Mouse (Mus musculus) heart, embryonic 16.5 days (tissue): ENCODE data around the gene Klf14. TPM values are rescaled to one million over a fixed set of nuclear protein-coding genes. Genes with fewer than 3 reads are reported as not detected.
A peak's percentile ranks its signal among the peaks of the same experiment; 100 is the strongest.

Experiments used
- ATAC-seq: fragments of 200-750 bp; cut with Nextera tagmentation; replicated peaks from 2 replicates; pipeline ENCODE4 v1.8.0; 2017; ENCODE audit warnings: moderate number of reproducible peaks; ENCODE audit not compliant: insufficient read depth, low FRiP score; ENCODE audit errors: extremely low read depth
- H3K27ac ChIP-seq: fragments of 300-500 bp; sonication (generic); 2 replicates; pipeline ENCODE4 v1.5.1; 2014; ENCODE audit warnings: mild to moderate bottlenecking, low read length, control low read depth, moderate library complexity
- H3K27me3 ChIP-seq: fragments of 300-500 bp; sonication (generic); 2 replicates; pipeline ENCODE4 v1.6.1; 2014; ENCODE audit warnings: low read length, mixed read lengths; ENCODE audit not compliant: control insufficient read depth, insufficient read depth
- H3K36me3 ChIP-seq: fragments of 300-500 bp; sonication (generic); 2 replicates; pipeline ENCODE4 v1.6.1; 2014; ENCODE audit not compliant: control insufficient read depth, insufficient read depth
- H3K4me1 ChIP-seq: fragments of 300-500 bp; sonication (generic); 2 replicates; pipeline ENCODE4 v1.6.1; 2014; ENCODE audit warnings: low read length, mixed read lengths; ENCODE audit not compliant: control insufficient read depth, insufficient read depth
- H3K4me2 ChIP-seq: fragments of 300-500 bp; sonication (generic); 2 replicates; pipeline ENCODE4 v1.6.1; 2014; ENCODE audit warnings: low read depth, mild to moderate bottlenecking, control low read depth, low read length
- H3K4me3 ChIP-seq: fragments of 300-500 bp; sonication (generic); 2 replicates; pipeline ENCODE4 v1.5.1; 2014; ENCODE audit warnings: mild to moderate bottlenecking, control low read depth, low read length
- H3K9ac ChIP-seq: fragments of 300-500 bp; sonication (generic); 2 replicates; pipeline ENCODE4 v1.6.1; 2014; ENCODE audit warnings: low read length, control low read depth
- H3K9me3 ChIP-seq: fragments of 300-500 bp; sonication (generic); replicated peaks from 2 replicates; pipeline ENCODE4 v1.6.1; 2016; ENCODE audit warnings: low read length; ENCODE audit not compliant: control insufficient read depth
- WGBS: fragments of 180-500 bp; shearing (Covaris S2); extraction: QIAGEN DNeasy Blood & Tissue Kit; methylation state at CpG from one replicate; pipeline ENCODE4 v1.1.7; 2014; 5-methylcytosine and 5-hydroxymethylcytosine counted together
- polyA plus RNA-seq: library from polyadenylated mRNA; unstranded; fragments of >200 nt; fragmentation: Nextera tagmentation; extraction: Ambion mirVana; gene quantifications from 2 replicates; pipeline ENCODE4 v1.2.1, GENCODE M21; 2015

The Klf14 gene
- 1.9 TPM in 2 replicates for polyA plus RNA-seq

DNA sequence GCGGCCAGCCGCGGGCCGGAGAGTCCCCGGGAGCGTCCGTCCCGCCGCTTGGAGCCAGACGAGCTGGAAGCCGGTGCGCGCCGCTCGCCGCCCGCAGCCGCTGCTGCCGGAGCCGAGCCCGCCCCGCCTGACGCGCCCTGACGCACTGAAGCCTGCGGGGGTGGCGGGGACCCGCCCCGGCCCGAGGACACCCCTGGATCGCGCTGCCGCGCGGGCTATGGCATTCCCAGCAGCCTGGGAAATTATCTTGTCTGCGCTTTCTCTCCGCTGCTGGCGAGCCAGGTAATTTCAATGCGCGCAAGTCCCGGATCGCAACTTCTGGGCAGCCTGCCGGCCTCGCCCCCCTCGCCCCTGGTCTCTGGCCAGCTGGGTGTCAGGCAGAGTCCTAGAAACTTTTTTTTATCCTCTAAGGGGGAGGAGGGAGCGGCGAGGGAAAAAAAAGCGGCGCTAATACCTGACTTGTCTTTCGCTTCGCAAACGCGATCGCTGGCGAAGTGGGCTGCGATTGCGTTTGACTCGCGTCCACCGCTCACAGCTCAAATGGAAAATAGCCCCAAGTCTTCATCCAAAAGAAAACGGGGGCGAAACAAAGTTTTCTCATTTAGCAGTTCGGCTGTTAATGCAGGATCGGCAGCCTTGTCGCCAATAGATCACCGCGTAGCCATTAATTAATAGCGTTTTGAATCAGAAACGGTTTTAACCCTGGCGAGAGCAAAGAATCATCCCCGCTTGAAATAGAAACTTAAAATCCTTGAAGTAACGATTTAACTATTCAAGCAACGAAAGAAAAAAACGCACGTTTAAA lies at the start of gene Klf14:
TSS of gene Klf14 (minus strand) at position 343 of the 805 bp plus-strand sequence.
- peak within 1 kb of the TSS; percentile 18; the same call in 1 of the 2 replicates for H3K27ac ChIP-seq
- no peaks in the 10 kb centered on the region for H3K4me1 ChIP-seq
- peak within 1 kb of the TSS; percentile 88 for H3K4me2 ChIP-seq
- peaks cover 39% of the 10 kb centered on the region for H3K27me3 ChIP-seq
- H3K36me3 ChIP-seq, result peaks cover 5% of the 10 kb centered on the region; the same call in 1 of the 2 replicates
- under 1% methylated on average over 75 of the region's 75 CpGs for WGBS
- peak; percentile 78 for ATAC-seq
- peak within 1 kb of the TSS; percentile 71 for H3K4me3 ChIP-seq
- peaks cover 31% of the 10 kb centered on the region for H3K9me3 ChIP-seq
- H3K9ac ChIP-seq, result peak within 1 kb of the TSS; percentile 65

DNA sequence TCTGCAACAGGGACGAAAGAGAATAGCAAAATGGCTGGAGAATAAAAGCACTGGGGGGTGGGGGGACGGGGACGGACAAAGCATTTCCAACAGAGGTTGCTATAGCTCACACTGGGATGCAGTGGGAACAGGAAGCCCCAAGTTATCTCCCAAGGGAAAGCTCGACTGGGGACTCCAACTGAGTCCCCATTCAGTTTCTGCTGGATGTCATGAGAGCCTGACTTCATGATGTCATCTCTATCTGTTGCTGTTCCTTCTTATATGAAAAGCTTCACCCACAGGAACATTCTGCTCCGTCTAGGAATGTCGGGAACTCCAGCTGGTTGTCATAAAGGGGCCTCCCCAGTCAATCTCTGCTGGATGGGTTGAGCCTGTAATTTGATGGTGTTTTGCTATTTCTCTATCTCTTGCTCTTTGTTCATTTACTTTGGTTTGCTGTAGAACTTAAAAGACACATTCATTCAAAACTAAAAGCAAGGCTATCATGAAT lies 47.3 kb upstream of the Klf14 start:
- H3K36me3 ChIP-seq, result no peaks in the 10 kb centered on the region
- no peak overlapping the region for H3K4me3 ChIP-seq
- peaks cover 11% of the 10 kb centered on the region for H3K4me1 ChIP-seq
- 0 out of 2 replicates have a peak, but pooled peaks have one; percentile 28 for ATAC-seq
- peaks cover 3% of the 10 kb centered on the region; the same call in 1 of the 2 replicates for H3K9me3 ChIP-seq
- no peaks in the 10 kb centered on the region for H3K27me3 ChIP-seq
- no peak overlapping the region for H3K27ac ChIP-seq
- no peak overlapping the region for H3K4me2 ChIP-seq
- 63% methylated on average over 6 of the region's 6 CpGs for WGBS
- no peak overlapping the region for H3K9ac ChIP-seq

DNA sequence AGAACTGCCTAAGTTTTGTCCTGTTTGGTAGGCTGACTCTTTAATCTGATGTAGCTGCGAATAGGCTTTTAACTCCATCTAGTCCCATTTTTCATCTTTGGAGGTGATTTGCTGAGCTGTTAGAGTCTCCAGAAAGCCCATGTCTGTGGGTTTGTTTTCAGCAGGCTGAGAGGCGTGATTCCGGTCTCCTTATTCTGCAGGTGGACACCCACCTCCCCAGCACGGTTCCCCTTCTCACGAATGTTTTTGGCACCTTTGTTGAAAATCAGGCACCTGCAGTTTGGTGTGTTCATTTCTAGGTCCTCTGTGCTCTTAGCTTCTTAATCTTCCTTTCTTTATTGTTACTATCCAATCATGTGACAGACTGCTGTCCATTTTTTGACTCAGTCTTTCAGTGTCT lies 27.5 kb upstream of the Klf14 start:
- H3K4me3 ChIP-seq, result no peak overlapping the region
- peaks cover 2% of the 10 kb centered on the region; the same call in 1 of the 2 replicates for H3K4me1 ChIP-seq
- no peak overlapping the region for H3K27ac ChIP-seq
- no peaks in the 10 kb centered on the region; the same call in 1 of the 2 replicates for H3K9me3 ChIP-seq
- no peaks in the 10 kb centered on the region for H3K27me3 ChIP-seq
- no peak overlapping the region for H3K4me2 ChIP-seq
- ATAC-seq, result no peak
- WGBS, result 84% methylated on average over 5 of the region's 5 CpGs
- no peaks in the 10 kb centered on the region for H3K36me3 ChIP-seq
- no peak overlapping the region for H3K9ac ChIP-seq

DNA sequence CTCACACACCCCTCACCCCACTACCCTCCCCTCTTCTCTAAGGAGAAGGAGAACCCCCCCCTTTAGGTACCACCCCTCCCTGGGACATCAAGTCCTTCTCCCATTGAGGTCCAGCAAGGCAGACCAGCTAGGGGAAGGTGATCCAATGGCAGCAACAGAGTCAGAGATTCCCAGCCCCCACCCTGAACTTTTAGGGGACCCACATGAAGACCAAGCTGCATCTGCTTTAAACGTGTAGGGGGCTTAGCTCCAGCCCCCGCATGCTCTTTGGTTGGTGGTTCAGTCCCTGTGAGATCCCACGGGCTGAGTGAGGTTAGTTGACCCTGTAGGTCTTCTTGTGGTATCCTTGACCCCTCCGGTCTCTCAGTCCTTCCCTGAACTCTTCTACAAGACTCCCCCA lies 24.1 kb upstream of the Klf14 start:
- no peak overlapping the region for H3K9ac ChIP-seq
- no peak overlapping the region for H3K4me3 ChIP-seq
- no peak for ATAC-seq
- no peaks in the 10 kb centered on the region for H3K36me3 ChIP-seq
- no peak overlapping the region for H3K27ac ChIP-seq
- H3K4me1 ChIP-seq, result peaks cover 2% of the 10 kb centered on the region; the same call in 1 of the 2 replicates
- H3K9me3 ChIP-seq, result no peaks in the 10 kb centered on the region; the same call in 1 of the 2 replicates
- H3K27me3 ChIP-seq, result no peaks in the 10 kb centered on the region; the same call in 1 of the 2 replicates
- H3K4me2 ChIP-seq, result peak overlapping the region; percentile 66; the same call in 1 of the 2 replicates
- WGBS, result 67% methylated on average over 4 of the region's 4 CpGs

DNA sequence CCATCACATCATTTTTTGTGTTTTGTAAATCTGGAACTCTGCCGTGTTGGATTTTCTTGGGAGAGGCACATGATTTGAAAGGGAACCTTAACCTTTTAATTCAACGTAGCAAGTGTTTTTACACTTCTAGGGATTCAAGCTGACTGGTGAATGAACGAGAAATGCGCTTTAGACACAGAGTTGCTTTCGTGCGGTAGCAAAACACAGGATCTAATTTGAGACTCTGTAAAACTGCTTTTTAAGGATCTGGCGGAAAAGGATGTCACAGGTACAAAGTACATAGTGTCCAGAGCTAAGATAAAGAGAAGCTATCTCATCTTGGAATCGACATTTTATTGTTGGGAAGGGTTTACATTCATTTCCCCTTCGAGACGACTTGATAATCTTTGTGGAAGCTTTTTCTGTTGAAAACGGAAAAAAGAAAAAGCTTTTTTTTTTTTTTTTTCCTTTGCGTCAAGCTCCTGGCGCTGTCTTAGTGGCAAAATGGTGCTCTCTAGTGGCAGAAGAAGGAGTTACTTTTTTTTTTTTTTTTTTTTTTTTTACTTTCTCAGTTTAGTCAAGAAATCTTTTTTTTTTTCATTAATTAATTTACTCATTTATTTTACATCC lies 23.6 kb upstream of the Klf14 start:
- ATAC-seq, result no peak
- no peaks in the 10 kb centered on the region; the same call in 1 of the 2 replicates for H3K9me3 ChIP-seq
- 15% methylated on average over 13 of the region's 13 CpGs for WGBS
- H3K27me3 ChIP-seq, result no peaks in the 10 kb centered on the region; the same call in 1 of the 2 replicates
- H3K36me3 ChIP-seq, result no peaks in the 10 kb centered on the region
- no peak overlapping the region for H3K27ac ChIP-seq
- peak overlapping the region; percentile 50 for H3K9ac ChIP-seq
- peak overlapping the region; percentile 66 for H3K4me2 ChIP-seq
- H3K4me1 ChIP-seq, result peaks cover 2% of the 10 kb centered on the region; the same call in 1 of the 2 replicates
- peak overlapping the region; percentile 40 for H3K4me3 ChIP-seq

DNA sequence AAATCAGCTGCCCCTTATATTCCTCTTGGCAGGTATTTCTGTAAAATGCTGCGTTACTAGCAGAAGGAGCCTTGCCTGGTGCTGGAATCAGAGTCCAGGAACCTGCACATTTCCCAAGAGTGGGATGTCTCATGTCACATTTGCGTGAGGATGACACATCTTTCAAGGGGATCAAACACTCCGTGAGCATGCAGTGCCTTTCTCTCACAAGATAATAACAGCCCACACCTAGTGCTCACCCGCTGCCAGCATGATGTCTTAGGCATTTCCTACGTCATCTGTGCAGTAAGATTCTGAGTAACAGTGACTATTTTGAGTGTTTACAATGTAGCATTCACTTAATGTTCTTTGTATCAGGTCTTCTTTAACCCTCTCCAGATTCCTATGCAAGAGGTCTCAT lies 22.5 kb upstream of the Klf14 start:
- H3K4me1 ChIP-seq, result peaks cover 2% of the 10 kb centered on the region; the same call in 1 of the 2 replicates
- H3K27me3 ChIP-seq, result no peaks in the 10 kb centered on the region; the same call in 1 of the 2 replicates
- H3K9me3 ChIP-seq, result no peaks in the 10 kb centered on the region; the same call in 1 of the 2 replicates
- H3K9ac ChIP-seq, result no peak overlapping the region
- no peak for ATAC-seq
- no peaks in the 10 kb centered on the region for H3K36me3 ChIP-seq
- no peak overlapping the region for H3K4me3 ChIP-seq
- H3K4me2 ChIP-seq, result no peak overlapping the region
- no peak overlapping the region for H3K27ac ChIP-seq
- WGBS, result 82% methylated on average over 5 of the region's 5 CpGs

DNA sequence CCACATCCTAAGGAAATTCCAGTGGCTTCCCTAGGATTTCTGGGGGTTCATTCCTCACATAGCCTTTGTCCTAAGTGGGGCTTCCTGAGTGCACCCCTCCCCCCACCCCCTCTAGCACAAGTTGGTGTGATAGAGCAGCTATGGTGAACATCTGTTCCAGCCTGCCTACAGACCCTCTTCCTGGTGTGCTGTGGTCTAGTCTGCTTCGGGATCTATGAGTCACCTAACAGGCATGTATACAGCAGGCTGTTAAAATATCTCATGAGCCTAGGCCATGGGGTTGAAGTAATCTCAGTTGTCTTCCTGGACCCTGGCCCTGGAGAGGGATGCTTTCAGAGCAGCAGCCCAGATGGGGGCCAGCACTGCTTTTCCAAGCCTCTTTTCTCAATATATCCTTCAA lies 19.7 kb upstream of the Klf14 start:
- no peak for ATAC-seq
- no peak overlapping the region for H3K4me3 ChIP-seq
- WGBS, result 37% methylated on average over 1 of the region's 1 CpGs

DNA sequence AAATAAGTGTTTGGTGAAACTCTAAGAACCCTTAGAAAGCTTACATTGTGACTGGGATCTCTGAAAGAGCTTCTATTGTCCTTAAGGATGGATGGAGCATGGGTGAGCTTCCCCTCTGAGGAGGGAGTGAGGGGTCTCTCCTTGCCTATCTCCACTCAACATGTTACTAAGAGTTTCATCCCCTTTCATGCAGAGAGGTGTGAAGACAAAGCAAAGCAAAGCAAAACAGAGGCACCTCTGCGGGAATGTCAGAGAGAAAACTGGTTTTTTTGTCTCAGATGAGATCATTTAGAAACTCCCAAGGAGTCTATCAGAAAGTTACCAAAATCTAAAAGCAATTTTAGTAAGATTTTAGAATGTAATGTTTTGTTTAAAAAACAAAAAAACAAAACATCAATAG lies 13.2 kb upstream of the Klf14 start:
- 81% methylated on average over 1 of the region's 1 CpGs for WGBS
- Histone ChIP-seq H3K36me3 (no peaks in the 10 kb centered on the region), H3K27me3 (no peaks in the 10 kb centered on the region), H3K9ac (no peak overlapping the region), H3K4me3 (no peak overlapping the region), H3K4me1 (no peaks in the 10 kb centered on the region), H3K9me3 (no peaks in the 10 kb centered on the region), H3K4me2 (no peak overlapping the region), H3K27ac (no peak overlapping the region)
- no peak for ATAC-seq

More for the DNA sequence above, 19.7 kb upstream of the Klf14 start:
- Histone ChIP-seq H3K4me2 (no peak overlapping the region), H3K36me3 (no peaks in the 10 kb centered on the region), H3K27me3 (no peaks in the 10 kb centered on the region; the same call in 1 of the 2 replicates), H3K4me1 (peaks cover 2% of the 10 kb centered on the region; the same call in 1 of the 2 replicates), H3K9me3 (no peaks in the 10 kb centered on the region), H3K27ac (no peak overlapping the region), H3K9ac (no peak overlapping the region)
